Mouse (Mus musculus) liver, embryonic 14.5 days (tissue): Measurements from ENCODE around the gene Bsn. TPM values are rescaled to one million over a fixed set of nuclear protein-coding genes. Genes with fewer than 3 reads are reported as not detected.

Experiments
- ATAC-seq: fragments of 200-750 bp; cut with Nextera tagmentation; 2 replicates; pipeline ENCODE4 v1.8.0; 2017; ENCODE audit warnings: moderate number of reproducible peaks, mild to moderate bottlenecking, moderate library complexity; ENCODE audit not compliant: insufficient read depth
- DNase-seq, 3 experiments: peaks; one replicate each; pipeline ENCODE4 v3.0.0-alpha.2; 2012 to 2013; ENCODE audit warnings: low read depth in 3 of 3, low spot score in 3 of 3
- H3K27ac ChIP-seq: fragments of 300-500 bp; sonication (generic); 2 replicates; pipeline ENCODE4 v1.5.1; 2014; ENCODE audit warnings: moderate library complexity, mild to moderate bottlenecking, control low read depth, inconsistent platforms
- H3K27me3 ChIP-seq: fragments of 300-500 bp; sonication (generic); 2 replicates; pipeline ENCODE4 v1.6.1; 2014; ENCODE audit warnings: mild to moderate bottlenecking, low read length, moderate library complexity; ENCODE audit not compliant: control insufficient read depth, insufficient read depth
- H3K36me3 ChIP-seq: fragments of 300-500 bp; sonication (generic); replicated peaks from 2 replicates; pipeline ENCODE4 v1.6.1; 2014; ENCODE audit warnings: low read depth; ENCODE audit not compliant: control insufficient read depth, insufficient read depth
- H3K4me1 ChIP-seq, 2 experiments: fragments of 200-500 bp in 1 of 2; fragments of 300-500 bp in 1 of 2; sonication (generic) in 1 of 2; replicated peaks; 2 replicates each; pipeline ENCODE4 v1.6.1; 2012 to 2014; ENCODE audit warnings: antibody characterized with exemption in 1 of 2, inconsistent platforms in 1 of 2, low read length in 1 of 2; ENCODE audit not compliant: control insufficient read depth in 2 of 2, insufficient read depth in 2 of 2
- H3K4me2 ChIP-seq: fragments of 300-500 bp; sonication (generic); 2 replicates; pipeline ENCODE4 v1.6.1; 2014; ENCODE audit warnings: low read depth, mild to moderate bottlenecking, control low read depth, moderate library complexity
- H3K4me3 ChIP-seq, 2 experiments: fragments of 200-500 bp in 1 of 2; fragments of 300-500 bp in 1 of 2; sonication (generic) in 1 of 2; 2 replicates each; pipeline ENCODE4 v1.5.1; 2012 to 2014; ENCODE audit warnings: low read depth in 2 of 2, low read length in 2 of 2, mild to moderate bottlenecking in 2 of 2, control low read depth in 1 of 2, inconsistent platforms in 1 of 2, moderate library complexity in 1 of 2; ENCODE audit not compliant: insufficient read depth in 1 of 2
- H3K9ac ChIP-seq: fragments of 300-500 bp; sonication (generic); replicated peaks from 2 replicates; pipeline ENCODE4 v1.6.1; 2014; ENCODE audit warnings: mild to moderate bottlenecking, control low read depth, moderate library complexity
- H3K9me3 ChIP-seq: fragments of 300-500 bp; sonication (generic); 2 replicates; pipeline ENCODE4 v1.6.1; 2016; ENCODE audit warnings: low read length, mixed read lengths; ENCODE audit not compliant: control insufficient read depth
- CTCF ChIP-seq: IDR thresholded peaks from 2 replicates; pipeline ENCODE4 v1.5.1; 2016; ENCODE audit warnings: antibody characterized with exemption, low read depth, control low read depth
- EP300 ChIP-seq: IDR thresholded peaks from 2 replicates; pipeline ENCODE4 v1.6.1; 2016; ENCODE audit warnings: antibody characterized with exemption, low read depth
- WGBS: fragments of 180-500 bp; shearing (Covaris S2); extraction: QIAGEN DNeasy Blood & Tissue Kit; methylation state at CpG from one replicate; pipeline ENCODE4 v1.1.7; 2014; ENCODE audit not compliant: insufficient replicate concordance; 5-methylcytosine and 5-hydroxymethylcytosine counted together
- polyA plus RNA-seq, 2 experiments: library from polyadenylated mRNA; depleted of rRNA in 1 of 2; stranded (reverse) in 1 of 2; unstranded in 1 of 2; fragments of >200 nt; fragmentation: Nextera tagmentation in 1 of 2; extraction: Ambion mirVana in 1 of 2; gene quantifications; 2 replicates each; pipeline versions ENCODE4 v1.2.1 to v1.2.3; 2012 to 2014

Bsn gene
- polyA plus RNA-seq, 2 experiments, result 0.86 to 1.1 TPM

- H3K36me3 ChIP-seq, result peaks cover 25% of the 10 kb centered on the region
- peak overlapping the region; percentile 95 to 98 for H3K4me3 ChIP-seq
- H3K27ac ChIP-seq, result peak overlapping the region; percentile 96
- peak overlapping the region; percentile 93 for H3K4me2 ChIP-seq
- ATAC-seq (peak; percentile 20; the same call in 1 of the 2 replicates), DNase-seq (peak; percentile 76 to 82 (median 79))
- H3K27me3 ChIP-seq, result no peaks in the 10 kb centered on the region
- peaks cover 25 to 27% of the 10 kb centered on the region in 2 experiments for H3K4me1 ChIP-seq
- no peaks in the 10 kb centered on the region for H3K9me3 ChIP-seq
- H3K9ac ChIP-seq, result peak overlapping the region; percentile 85
- under 1% methylated on average over 3 of the region's 3 CpGs for WGBS
- TF ChIP-seq EP300, result no peak
- peak; percentile 90 for TF ChIP-seq CTCF
Observed at GRCm38 (mm10) chr9:108095518-108095917, 94.7 kb downstream of the Bsn start.

- Histone ChIP-seq H3K4me2 (peak overlapping the region; percentile 93), H3K36me3 (peaks cover 30% of the 10 kb centered on the region), H3K4me1 (peaks cover 25 to 27% of the 10 kb centered on the region in 2 experiments), H3K9me3 (no peaks in the 10 kb centered on the region), H3K27me3 (no peaks in the 10 kb centered on the region), H3K4me3 (peak overlapping the region; percentile 95 to 98), H3K27ac (peak overlapping the region; percentile 96), H3K9ac (peak overlapping the region; percentile 85)
- ATAC-seq (peak; percentile 86), DNase-seq (peak; percentile 93 to 95 (median 94))
- 0% methylated on average over 16 of the region's 16 CpGs for WGBS
- TF ChIP-seq CTCF, result no peak
- peak; percentile 94 for TF ChIP-seq EP300
Observed at GRCm38 (mm10) chr9:108094998-108095411, 95.2 kb downstream of the Bsn start.

GRCm38 (mm10) chr9:108094184-108094941, 95.8 kb downstream of the Bsn start, which contains the start of gene Apeh:
Gene Apeh, minus strand, starts transcription at chr9:108094606.
- peak; percentile 36 for TF ChIP-seq CTCF
- 0 out of 2 replicates have a peak, but pooled peaks have one; percentile 15 for TF ChIP-seq EP300
- Histone ChIP-seq H3K27ac (peak within 1 kb of the TSS; percentile 96), H3K4me3 (peak within 1 kb of the TSS; percentile 95 to 98), H3K9me3 (no peaks in the 10 kb centered on the region), H3K27me3 (no peaks in the 10 kb centered on the region), H3K4me1 (peaks cover 25 to 27% of the 10 kb centered on the region in 2 experiments), H3K4me2 (peak within 1 kb of the TSS; percentile 93), H3K9ac (peak within 1 kb of the TSS; percentile 93), H3K36me3 (peaks cover 37% of the 10 kb centered on the region)
- WGBS, result 0% methylated on average over 52 of the region's 52 CpGs
- DNase-seq (peak; percentile 95 to 96 (median 96)), ATAC-seq (peak; percentile 85)

GRCm38 (mm10) chr9:108093586-108093985, 96.6 kb downstream of the Bsn start:
- no peaks in the 10 kb centered on the region for H3K9me3 ChIP-seq
- H3K9ac ChIP-seq, result peak overlapping the region; percentile 93
- H3K36me3 ChIP-seq, result peaks cover 44% of the 10 kb centered on the region
- H3K27me3 ChIP-seq, result no peaks in the 10 kb centered on the region
- 56% methylated on average over 10 of the region's 10 CpGs for WGBS
- no peak for ATAC-seq
- H3K4me2 ChIP-seq, result peak overlapping the region; percentile 93
- DNase-seq, result no peak
- H3K4me3 ChIP-seq, result peak overlapping the region; percentile 80 to 95
- H3K27ac ChIP-seq, result peak overlapping the region; percentile 82
- peaks cover 25% of the 10 kb centered on the region in 2 experiments for H3K4me1 ChIP-seq
- no peak for TF ChIP-seq EP300
- TF ChIP-seq CTCF, result no peak

- ATAC-seq, result no peak
Observed at GRCm38 (mm10) chr9:108090611-108091120, 99.5 kb downstream of the Bsn start.

More at GRCm38 (mm10) chr9:108090611-108091120, 99.5 kb downstream of the Bsn start:
- Histone ChIP-seq H3K27ac (no peak overlapping the region), H3K9ac (no peak overlapping the region), H3K36me3 (peaks cover 74% of the 10 kb centered on the region), H3K4me3 (no peak overlapping the region), H3K4me1 (peaks cover 2 to 7% of the 10 kb centered on the region in 2 experiments), H3K4me2 (no peak overlapping the region), H3K9me3 (no peaks in the 10 kb centered on the region), H3K27me3 (no peaks in the 10 kb centered on the region)
- no peak for DNase-seq
- TF ChIP-seq CTCF (no peak), EP300 (no peak)
- 96% methylated on average over 7 of the region's 7 CpGs for WGBS
